Mouse (Mus musculus): ENCODE measurements around the gene Gm45234. TPM values are rescaled to one million over a fixed set of nuclear protein-coding genes. Genes with fewer than 3 reads are reported as not detected.
A peak's percentile ranks its signal among the peaks of the same experiment; 100 is the strongest.

Gm45234 gene
- polyA plus RNA-seq, 1 experiment from 2014 or later = not detected

- 54% methylated on average over 4 of the region's 4 CpGs for WGBS
- no peak for DNase-seq (ENCODE audit: low spot score)
- H3K4me1 ChIP-seq (replicated peaks; ENCODE audit: insufficient read depth, low read length) = no peaks in the 10 kb centered on the region
- no peaks in the 10 kb centered on the region for H3K27me3 ChIP-seq (ENCODE audit: insufficient read depth, low read length)
- no peaks in the 10 kb centered on the region for H3K36me3 ChIP-seq (ENCODE audit: insufficient read depth, low read length)
- no peak for TF ChIP-seq CTCF (IDR thresholded peaks at IDR 0.05; ENCODE audit: low read depth)
- H3K4me2 ChIP-seq (ENCODE audit: low read length) = no peak overlapping the region
- peak overlapping the region; percentile 78; the same call in 1 of the 2 replicates for H3K27ac ChIP-seq
- H3K4me3 ChIP-seq (replicated peaks; ENCODE audit: low read depth, low read length) = no peak overlapping the region
- H3K9ac ChIP-seq (ENCODE audit: low read depth, low read length) = no peak overlapping the region
- ATAC-seq (replicated peaks; ENCODE audit: low FRiP score, low read depth) = peak; percentile 59; the same call in 1 of the 2 replicates
- no peaks in the 10 kb centered on the region for H3K9me3 ChIP-seq (replicated peaks; ENCODE audit: low read length)
Observed at GRCm38 (mm10) chr6:124795781-124796180, 40.0 kb upstream of the Gm45234 start.

DNA sequence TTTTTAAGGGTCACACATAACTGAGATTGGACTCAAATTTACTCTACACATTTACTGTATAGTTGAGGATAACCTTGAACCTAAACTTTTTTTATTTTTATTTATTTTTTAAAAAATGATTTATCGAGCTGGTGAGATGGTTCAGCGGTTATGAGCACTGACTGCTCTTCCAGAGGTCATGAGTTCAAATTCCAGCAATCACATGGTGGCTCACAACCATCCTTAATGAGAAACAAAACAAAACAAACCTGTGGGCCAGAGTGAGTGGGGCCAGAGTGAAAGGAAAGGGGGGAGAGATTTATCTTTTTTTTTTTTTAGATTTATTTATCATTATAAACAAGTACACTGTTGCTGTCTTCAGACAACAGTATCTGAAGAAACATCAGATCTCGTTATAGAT, 36.1 kb upstream of the Gm45234 start:
- 76% methylated on average over 3 of the region's 3 CpGs for WGBS
- Histone ChIP-seq H3K4me2 (ENCODE audit: low read length) (no peak overlapping the region), H3K27ac (no peak overlapping the region), H3K4me1 (replicated peaks; ENCODE audit: insufficient read depth, low read length) (no peaks in the 10 kb centered on the region), H3K27me3 (ENCODE audit: insufficient read depth, low read length) (no peaks in the 10 kb centered on the region), H3K36me3 (ENCODE audit: insufficient read depth, low read length) (no peaks in the 10 kb centered on the region), H3K4me3 (replicated peaks; ENCODE audit: low read depth, low read length) (no peak overlapping the region), H3K9ac (ENCODE audit: low read depth, low read length) (no peak overlapping the region), H3K9me3 (replicated peaks; ENCODE audit: low read length) (no peaks in the 10 kb centered on the region)
- ATAC-seq (replicated peaks; ENCODE audit: low FRiP score, low read depth) (no peak), DNase-seq (ENCODE audit: low spot score) (no peak)
- no peak for TF ChIP-seq CTCF (IDR thresholded peaks at IDR 0.05; ENCODE audit: low read depth)

DNA sequence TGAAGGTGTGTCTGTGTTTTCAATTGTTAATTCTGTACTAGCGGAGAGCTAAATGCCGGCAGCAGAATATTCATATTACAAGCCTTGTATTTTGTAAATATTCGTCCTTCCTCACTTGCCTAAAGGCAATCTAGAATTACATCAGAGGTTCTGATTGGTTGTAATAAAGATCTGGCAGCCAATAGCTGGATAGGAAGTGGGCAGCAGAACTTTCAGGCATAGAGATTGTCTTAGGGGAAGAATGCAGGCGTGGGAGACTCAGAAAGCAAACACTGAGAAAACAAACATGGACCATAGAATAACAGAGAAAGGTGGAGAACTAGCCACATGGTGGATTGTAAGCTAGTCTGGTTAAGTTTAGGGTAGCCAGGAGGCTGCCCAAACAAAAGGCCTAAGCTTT, 34.3 kb upstream of the Gm45234 start:
- ATAC-seq (replicated peaks; ENCODE audit: low FRiP score, low read depth) = 0 out of 2 replicates have a peak, but pooled peaks have one; percentile 23
- Histone ChIP-seq H3K36me3 (ENCODE audit: insufficient read depth, low read length) (no peaks in the 10 kb centered on the region), H3K27ac (peak overlapping the region; percentile 50; the same call in 1 of the 2 replicates), H3K9me3 (replicated peaks; ENCODE audit: low read length) (no peaks in the 10 kb centered on the region), H3K4me1 (replicated peaks; ENCODE audit: insufficient read depth, low read length) (no peaks in the 10 kb centered on the region), H3K27me3 (ENCODE audit: insufficient read depth, low read length) (no peaks in the 10 kb centered on the region), H3K9ac (ENCODE audit: low read depth, low read length) (no peak overlapping the region), H3K4me2 (ENCODE audit: low read length) (no peak overlapping the region), H3K4me3 (replicated peaks; ENCODE audit: low read depth, low read length) (no peak overlapping the region)
- peak; percentile 89 for DNase-seq (ENCODE audit: low spot score)
- WGBS = 29% methylated on average over 4 of the region's 4 CpGs
- no peak for TF ChIP-seq CTCF (IDR thresholded peaks at IDR 0.05; ENCODE audit: low read depth)

GRCm38 (mm10) chr6:124789519-124789918, 33.7 kb upstream of the Gm45234 start:
- Histone ChIP-seq H3K36me3 (ENCODE audit: insufficient read depth, low read length) (no peaks in the 10 kb centered on the region), H3K9ac (ENCODE audit: low read depth, low read length) (no peak overlapping the region), H3K4me1 (replicated peaks; ENCODE audit: insufficient read depth, low read length) (no peaks in the 10 kb centered on the region), H3K4me2 (ENCODE audit: low read length) (no peak overlapping the region), H3K27me3 (ENCODE audit: insufficient read depth, low read length) (no peaks in the 10 kb centered on the region), H3K9me3 (replicated peaks; ENCODE audit: low read length) (no peaks in the 10 kb centered on the region), H3K27ac (0 out of 2 replicates have a peak overlapping the region, but pooled peaks have one; percentile 21), H3K4me3 (replicated peaks; ENCODE audit: low read depth, low read length) (no peak overlapping the region)
- 75% methylated on average over 4 of the region's 4 CpGs for WGBS
- no peak for TF ChIP-seq CTCF (IDR thresholded peaks at IDR 0.05; ENCODE audit: low read depth)
- 0 out of 2 replicates have a peak, but pooled peaks have one; percentile 27 for ATAC-seq (replicated peaks; ENCODE audit: low FRiP score, low read depth)
- DNase-seq (ENCODE audit: low spot score) = no peak

GRCm38 (mm10) chr6:124787722-124788121, 31.9 kb upstream of the Gm45234 start:
- H3K27ac ChIP-seq = no peak overlapping the region
- no peak overlapping the region for H3K4me3 ChIP-seq (replicated peaks; ENCODE audit: low read depth, low read length)
- DNase-seq (ENCODE audit: low spot score) (no peak), ATAC-seq (replicated peaks; ENCODE audit: low FRiP score, low read depth) (no peak)
- H3K9ac ChIP-seq (ENCODE audit: low read depth, low read length) = no peak overlapping the region
- TF ChIP-seq CTCF (IDR thresholded peaks at IDR 0.05; ENCODE audit: low read depth) = no peak
- 73% methylated on average over 10 of the region's 10 CpGs for WGBS
- H3K27me3 ChIP-seq (ENCODE audit: insufficient read depth, low read length) = no peaks in the 10 kb centered on the region
- H3K4me2 ChIP-seq (ENCODE audit: low read length) = no peak overlapping the region
- no peaks in the 10 kb centered on the region for H3K4me1 ChIP-seq (replicated peaks; ENCODE audit: insufficient read depth, low read length)
- H3K9me3 ChIP-seq (replicated peaks; ENCODE audit: low read length) = no peaks in the 10 kb centered on the region
- H3K36me3 ChIP-seq (ENCODE audit: insufficient read depth, low read length) = no peaks in the 10 kb centered on the region

- Histone ChIP-seq H3K4me1 (replicated peaks; ENCODE audit: insufficient read depth, low read length) (no peaks in the 10 kb centered on the region), H3K4me2 (ENCODE audit: low read length) (no peak overlapping the region), H3K9me3 (replicated peaks; ENCODE audit: low read length) (no peaks in the 10 kb centered on the region), H3K4me3 (replicated peaks; ENCODE audit: low read depth, low read length) (no peak overlapping the region), H3K27ac (no peak overlapping the region), H3K27me3 (ENCODE audit: insufficient read depth, low read length) (no peaks in the 10 kb centered on the region), H3K36me3 (ENCODE audit: insufficient read depth, low read length) (no peaks in the 10 kb centered on the region), H3K9ac (ENCODE audit: low read depth, low read length) (no peak overlapping the region)
- ATAC-seq (replicated peaks; ENCODE audit: low FRiP score, low read depth) (0 out of 2 replicates have a peak, but pooled peaks have one; percentile 41), DNase-seq (ENCODE audit: low spot score) (peak; percentile 44)
- TF ChIP-seq CTCF (IDR thresholded peaks at IDR 0.05; ENCODE audit: low read depth) = no peak
- 38% methylated on average over 8 of the region's 8 CpGs for WGBS
Observed at GRCm38 (mm10) chr6:124786756-124787420, 31.1 kb upstream of the Gm45234 start.
